Mouse (Mus musculus) heart, postnatal 14 days (tissue): ENCODE data around the gene Zmynd10. TPM values are rescaled to one million over a fixed set of nuclear protein-coding genes. Genes with fewer than 3 reads are reported as not detected.
"Not testable (repeated sequence)": the region's sequence is repeated elsewhere in the genome, so short reads cannot be mapped to it uniquely, and the experiment has no call there.

Experiments
- DNase-seq, 2 experiments: peaks; one replicate each; pipeline ENCODE4 v3.0.0; 2021 to 2022
- intact Hi-C: fragments of 180-260 bp; cut with DNase I; formaldehyde crosslinking; loops from one replicate; pipeline ENCODE4 v1.15.1; 2025
- total RNA-seq, 2 experiments: library from RNA; stranded (reverse); gene quantifications; 2 replicates each; pipeline ENCODE4 v1.2.3; 2021

Zmynd10 gene
- total RNA-seq, 2 experiments from 2014 or later: not detected

- intact Hi-C loops: no loop called here
- DNase-seq: no peak
Observed at GRCm38 (mm10) chr9:107552690-107553393, 5.7 kb downstream of the Zmynd10 start.

DNA sequence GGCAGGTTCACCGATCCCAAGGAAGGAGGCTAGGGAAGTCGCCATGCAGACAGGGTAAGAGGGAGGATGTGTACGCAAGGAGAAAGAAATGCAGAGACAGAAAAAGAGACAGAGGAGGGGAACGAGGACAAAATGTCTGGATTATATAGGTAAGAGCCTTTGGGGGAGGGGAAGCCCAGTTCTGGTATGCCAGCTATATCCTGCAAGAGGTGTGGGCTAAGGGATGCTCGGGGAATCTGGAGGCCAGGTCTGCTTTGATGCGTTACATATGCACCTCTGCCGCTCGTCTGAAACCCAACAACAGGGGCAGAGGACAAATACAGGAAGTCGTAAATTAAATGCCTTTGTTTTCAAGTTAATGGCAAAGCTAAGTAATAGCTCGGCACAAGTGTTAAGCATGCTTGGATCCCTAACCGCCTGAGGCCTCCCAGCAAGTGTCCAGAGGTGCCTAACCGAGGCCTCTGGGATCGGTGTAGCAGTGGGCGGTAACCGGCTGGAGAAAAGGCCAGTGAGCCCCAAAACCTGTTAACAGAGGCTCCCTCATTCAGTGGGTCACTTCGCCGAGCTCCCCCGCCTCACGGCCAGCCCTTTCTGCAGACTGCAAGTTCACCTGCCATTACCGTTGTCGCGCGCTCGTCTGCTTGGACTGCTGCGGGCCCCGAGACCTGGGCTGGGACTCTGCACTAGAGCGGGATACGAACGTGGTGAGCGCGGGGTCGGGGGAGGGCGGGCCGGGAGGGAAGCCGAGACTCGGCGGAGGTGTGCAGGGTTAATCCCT lies 6.6 kb downstream of the Zmynd10 start:
- peak in 1 of 2 experiments; percentile 38 for DNase-seq
- intact Hi-C loops: no loop called here

- intact Hi-C loops: no loop called here
- DNase-seq: peak; percentile 96
Observed at GRCm38 (mm10) chr9:107554319-107554825, 7.3 kb downstream of the Zmynd10 start.

GRCm38 (mm10) chr9:107555031-107555457 lies 7.9 kb downstream of the Zmynd10 start:
- intact Hi-C loops: no loop called here
- DNase-seq: peak; percentile 73

- no peak for DNase-seq
- intact Hi-C loops: no loop called here
Observed at GRCm38 (mm10) chr9:107555701-107556100, 8.6 kb downstream of the Zmynd10 start.

DNA sequence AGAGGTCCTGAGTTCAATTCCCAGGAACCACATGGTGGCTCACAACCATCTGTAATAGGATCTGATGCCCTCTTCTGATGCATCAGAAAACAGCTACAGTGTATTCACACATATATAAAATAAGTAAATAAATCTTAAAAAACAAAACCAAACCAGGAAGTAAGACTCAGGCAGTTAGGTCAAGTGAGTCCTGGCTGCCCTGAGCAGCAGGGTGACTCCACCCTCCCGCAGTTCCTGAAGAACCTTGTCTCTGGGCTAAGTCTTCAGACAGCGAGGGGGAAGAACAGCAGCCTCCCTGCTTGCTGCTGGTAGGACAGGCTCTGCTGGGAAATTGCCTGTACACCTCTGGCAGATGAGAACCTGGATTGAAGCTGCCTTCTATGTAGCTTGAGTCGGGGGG lies 9.2 kb downstream of the Zmynd10 start:
- intact Hi-C loops: no loop called here
- DNase-seq: no peak

DNA sequence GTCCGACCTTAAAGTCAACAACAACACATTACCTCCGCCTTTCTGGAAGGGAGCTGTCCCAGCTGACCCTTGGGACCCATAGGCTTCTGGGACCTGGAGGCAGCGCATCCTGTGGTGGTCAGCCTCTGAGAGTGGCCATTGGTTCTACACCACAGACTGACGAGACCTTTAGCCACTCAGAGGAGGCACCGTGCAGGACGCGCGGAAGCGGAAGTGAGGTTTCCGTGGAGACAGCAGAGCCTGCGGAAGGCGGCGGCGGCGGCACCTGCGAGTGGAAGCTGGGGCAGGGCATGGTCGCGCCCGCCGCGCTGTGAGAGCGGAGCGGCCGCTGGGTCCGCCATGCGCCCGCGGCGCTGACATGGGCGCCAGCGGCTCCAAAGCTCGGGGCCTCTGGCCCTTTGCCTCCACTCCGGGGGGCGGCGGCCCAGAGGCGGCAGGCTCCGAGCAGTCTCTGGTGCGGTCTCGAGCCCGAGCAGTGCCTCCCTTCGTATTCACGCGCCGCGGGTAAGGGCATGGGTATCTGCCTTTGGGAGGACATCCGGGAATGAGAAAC lies 16.0 kb downstream of the Zmynd10 start, which contains the start of gene Tusc2:
Gene Tusc2 (plus strand): TSS at position 227 of the 553 bp plus-strand sequence.
- intact Hi-C loops: no loop called here

GRCm38 (mm10) chr9:107565556-107565955 lies 18.5 kb downstream of the Zmynd10 start:
- DNase-seq, intact Hi-C loops: not testable (repeated sequence)

More for the DNA sequence above, 16.0 kb downstream of the Zmynd10 start, which contains the start of gene Tusc2:
- peak; percentile 92 to 94 for DNase-seq

DNA sequence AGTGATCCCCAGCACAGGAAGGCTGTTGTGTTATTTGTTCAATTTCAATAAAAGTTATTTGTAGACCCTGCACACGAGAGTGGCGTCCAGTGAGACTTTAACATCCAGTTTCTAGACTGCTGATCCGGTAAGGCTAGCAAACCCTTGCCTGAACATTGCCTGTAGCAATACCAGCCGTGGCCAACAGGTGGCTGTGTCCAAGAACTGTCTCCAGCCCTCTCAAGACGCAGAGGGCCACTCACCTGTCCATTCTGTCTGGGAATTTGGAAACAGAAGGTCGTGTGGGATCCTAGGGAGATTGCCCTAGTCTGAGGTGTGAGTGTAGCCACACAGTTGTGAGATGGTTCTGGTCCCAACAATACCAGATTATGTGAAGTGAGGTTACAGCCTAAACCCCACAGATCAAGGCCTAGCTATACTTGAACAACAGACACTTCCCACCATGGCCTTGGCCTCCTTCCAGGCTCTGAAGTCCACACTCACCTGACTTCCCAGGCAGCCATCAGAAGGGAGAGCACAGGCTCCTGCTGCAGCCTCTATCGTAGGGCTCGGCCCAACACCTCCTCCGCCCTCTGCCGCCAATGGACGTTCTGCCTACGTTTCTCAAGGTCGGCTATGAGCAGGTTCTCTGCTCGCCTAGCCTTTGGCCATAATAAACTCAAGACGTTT lies 19.1 kb downstream of the Zmynd10 start:
- intact Hi-C loops: no loop called here

DNA sequence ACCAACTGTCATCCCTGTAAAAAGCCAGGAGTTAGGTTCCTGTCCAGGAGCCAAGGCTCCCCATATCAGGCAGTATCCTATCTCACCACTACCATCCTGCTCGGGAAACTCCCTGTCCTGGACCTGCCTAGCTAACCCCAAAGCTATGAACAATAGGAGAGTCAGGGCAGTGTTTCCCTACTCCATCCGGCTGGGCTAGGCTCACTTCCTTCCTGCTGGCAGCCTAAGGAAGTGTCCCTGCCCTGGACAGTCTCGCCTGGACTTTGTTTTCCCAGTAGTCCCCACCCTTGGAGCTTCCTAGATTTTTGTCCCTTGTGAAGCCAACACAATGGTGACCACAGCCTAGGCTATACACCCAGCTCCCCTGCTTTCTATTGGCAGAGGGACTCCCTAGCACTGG lies 19.8 kb downstream of the Zmynd10 start:
- intact Hi-C loops: no loop called here
- DNase-seq: peak in 1 of 2 experiments; percentile 52

More for the DNA sequence above, 19.1 kb downstream of the Zmynd10 start:
- peak; percentile 86 to 93 for DNase-seq

DNA sequence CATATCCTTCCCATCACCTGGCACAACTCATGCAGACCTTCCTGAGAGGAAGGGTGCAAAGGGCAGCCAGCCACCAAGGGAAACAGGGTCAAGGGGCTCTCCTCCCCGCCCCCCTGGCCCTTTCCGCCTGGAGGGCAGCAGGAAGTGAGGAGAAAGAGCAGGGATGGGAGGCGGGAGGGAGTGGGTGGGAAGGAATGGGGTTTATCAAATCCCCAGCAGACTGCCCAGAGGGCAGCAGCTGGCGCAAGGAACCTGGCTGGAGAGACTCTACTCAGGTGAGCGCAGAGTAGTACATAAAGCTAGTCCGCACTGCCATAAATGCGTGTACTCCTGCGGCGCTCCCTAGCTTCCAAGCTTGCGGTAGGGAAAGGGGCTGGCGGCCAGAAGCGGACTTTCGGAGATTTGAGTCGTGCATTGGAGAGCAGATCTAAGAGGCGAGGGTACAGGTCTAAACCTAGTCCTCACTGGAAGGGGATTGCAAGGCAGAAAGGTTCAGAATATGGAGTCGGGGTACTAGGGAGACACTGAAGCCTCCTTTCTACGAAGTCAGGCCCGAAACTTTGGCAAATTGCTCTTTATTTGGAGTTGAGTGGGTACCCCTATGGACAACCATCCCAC lies 20.7 kb downstream of the Zmynd10 start, which contains the start of gene Hyal2:
Gene Hyal2 (plus strand): TSS at position 244 of the 618 bp plus-strand sequence.
- DNase-seq: peak in 1 of 2 experiments; percentile 40
- intact Hi-C loops: no loop called here

GRCm38 (mm10) chr9:107568331-107569261 lies 21.5 kb downstream of the Zmynd10 start:
- intact Hi-C loops: no loop called here

DNA sequence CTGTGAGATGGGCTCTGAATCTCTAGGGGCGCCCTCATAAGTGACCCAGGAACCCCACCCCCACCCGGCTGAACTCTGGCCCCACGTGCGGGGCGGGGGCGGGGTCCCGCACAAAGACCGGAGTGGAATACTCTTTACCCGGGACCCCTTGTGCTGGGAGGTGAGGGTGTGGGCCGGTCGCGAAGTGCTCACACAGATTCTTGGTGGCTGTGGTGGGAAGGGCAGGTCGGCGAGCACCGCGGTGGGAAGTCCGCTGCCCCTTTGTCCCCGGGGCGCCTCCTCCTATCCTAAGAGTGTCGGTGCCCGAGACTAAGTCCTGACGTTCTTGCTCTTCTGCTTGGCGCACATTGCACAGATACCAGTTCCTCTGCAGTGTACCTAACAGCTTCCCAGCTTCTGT lies 22.2 kb downstream of the Zmynd10 start:
- intact Hi-C loops: no loop called here
- no peak for DNase-seq

More at GRCm38 (mm10) chr9:107568331-107569261, 21.5 kb downstream of the Zmynd10 start:
- peak; percentile 86 to 87 for DNase-seq

- intact Hi-C loops: no loop called here
Observed at GRCm38 (mm10) chr9:107570016-107570415, 22.9 kb downstream of the Zmynd10 start.

DNA sequence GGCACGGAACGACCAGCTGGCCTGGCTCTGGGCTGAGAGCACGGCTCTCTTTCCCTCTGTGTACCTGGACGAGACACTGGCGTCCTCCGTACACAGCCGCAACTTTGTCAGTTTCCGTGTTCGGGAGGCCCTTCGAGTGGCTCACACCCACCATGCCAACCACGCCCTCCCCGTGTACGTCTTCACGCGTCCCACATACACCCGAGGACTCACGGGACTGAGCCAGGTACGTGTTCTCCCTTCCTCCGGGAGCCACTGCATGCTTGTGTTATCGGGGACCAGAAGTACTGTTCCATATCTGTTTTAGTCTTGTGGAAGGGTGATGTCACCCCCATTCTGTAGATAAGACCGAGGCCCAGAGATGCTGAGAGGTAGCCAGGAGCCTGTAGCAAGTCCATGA lies 23.7 kb downstream of the Zmynd10 start:
- DNase-seq: no peak
- intact Hi-C loops: no loop called here

More at GRCm38 (mm10) chr9:107570016-107570415, 22.9 kb downstream of the Zmynd10 start:
- no peak for DNase-seq

DNA sequence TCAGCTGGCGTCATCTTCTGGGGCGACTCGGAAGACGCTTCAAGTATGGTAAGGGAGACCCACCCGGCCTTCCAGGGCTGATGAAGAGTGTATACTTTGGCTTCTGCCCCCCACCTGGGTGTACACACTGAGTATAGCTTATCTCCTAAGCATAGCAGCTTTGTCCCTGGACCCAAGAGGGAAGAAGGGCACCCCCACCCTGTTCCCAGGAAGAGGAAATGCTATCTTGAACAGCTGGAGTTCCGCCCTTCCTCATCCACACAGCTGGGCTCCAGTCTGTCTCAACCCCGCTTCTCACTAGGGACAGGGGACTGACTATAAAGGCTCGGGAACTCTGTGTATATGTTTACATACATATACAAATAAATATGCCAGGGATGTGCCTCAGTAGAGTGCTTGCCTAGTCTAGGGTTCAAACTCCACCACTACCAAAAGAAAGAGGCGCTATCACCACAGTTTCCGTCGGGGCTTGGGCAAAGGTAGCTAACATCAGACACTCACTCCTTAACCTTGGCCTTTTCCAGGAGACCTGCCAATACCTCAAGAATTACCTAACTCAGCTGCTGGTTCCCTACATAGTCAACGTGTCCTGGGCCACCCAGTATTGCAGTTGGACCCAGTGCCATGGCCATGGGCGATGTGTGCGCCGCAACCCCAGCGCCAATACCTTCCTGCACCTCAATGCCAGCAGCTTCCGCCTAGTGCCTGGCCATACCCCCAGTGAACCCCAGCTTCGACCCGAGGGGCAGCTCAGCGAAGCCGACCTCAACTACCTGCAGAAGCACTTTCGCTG lies 24.6 kb downstream of the Zmynd10 start:
- intact Hi-C loops: no loop called here

GRCm38 (mm10) chr9:107572327-107572662 lies 25.2 kb downstream of the Zmynd10 start:
- no peak for DNase-seq
- intact Hi-C loops: no loop called here

More for the DNA sequence above, 24.6 kb downstream of the Zmynd10 start:
- no peak for DNase-seq

GRCm38 (mm10) chr9:107573774-107574173 lies 26.7 kb downstream of the Zmynd10 start:
- DNase-seq, intact Hi-C loops: not testable (repeated sequence)
